Mouse (Mus musculus): Measurements from ENCODE around the gene 9130213A22Rik. TPM values are rescaled to one million over a fixed set of nuclear protein-coding genes. Genes with fewer than 3 reads are reported as not detected.

Gene 9130213A22Rik
- polyA plus RNA-seq, 1 experiment from 2014 or later: 0.41 TPM

DNA sequence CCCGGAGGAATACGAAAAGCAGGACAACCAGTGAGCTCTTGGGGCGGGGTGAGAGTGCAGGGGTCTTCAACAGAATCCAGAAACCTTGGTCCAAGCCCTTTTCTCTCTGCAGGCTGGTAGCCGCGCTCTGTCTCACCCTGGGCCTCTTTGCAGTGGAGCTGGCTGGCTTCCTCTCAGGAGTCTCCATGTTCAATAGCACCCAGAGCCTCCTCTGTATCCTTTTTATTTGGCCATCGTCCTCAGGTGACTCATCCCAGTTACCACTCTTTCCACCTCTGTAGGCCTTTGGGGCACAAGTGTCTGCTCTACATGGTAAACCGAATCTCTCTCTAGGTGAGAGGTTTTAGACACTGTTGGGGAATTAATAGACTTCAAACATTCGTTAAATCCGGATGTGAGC is 51.1 kb downstream of the 9130213A22Rik start:
- H3K36me3 ChIP-seq: no peaks in the 10 kb centered on the region
- 28% methylated on average over 9 of the region's 9 CpGs for WGBS
- peaks cover 51% of the 10 kb centered on the region for H3K4me1 ChIP-seq
- H3K9ac ChIP-seq: peak overlapping the region; percentile 92
- H3K4me3 ChIP-seq: peak overlapping the region; percentile 69
- no peaks in the 10 kb centered on the region for H3K9me3 ChIP-seq
- no peaks in the 10 kb centered on the region for H3K27me3 ChIP-seq (replicated peaks)
- H3K4me2 ChIP-seq: peak overlapping the region; percentile 81
- peak overlapping the region; percentile 92 for H3K27ac ChIP-seq (replicated peaks)
- no peak for ATAC-seq (ENCODE audit: extremely low read depth, insufficient number of reproducible peaks, low FRiP score, low TSS enrichment)

DNA sequence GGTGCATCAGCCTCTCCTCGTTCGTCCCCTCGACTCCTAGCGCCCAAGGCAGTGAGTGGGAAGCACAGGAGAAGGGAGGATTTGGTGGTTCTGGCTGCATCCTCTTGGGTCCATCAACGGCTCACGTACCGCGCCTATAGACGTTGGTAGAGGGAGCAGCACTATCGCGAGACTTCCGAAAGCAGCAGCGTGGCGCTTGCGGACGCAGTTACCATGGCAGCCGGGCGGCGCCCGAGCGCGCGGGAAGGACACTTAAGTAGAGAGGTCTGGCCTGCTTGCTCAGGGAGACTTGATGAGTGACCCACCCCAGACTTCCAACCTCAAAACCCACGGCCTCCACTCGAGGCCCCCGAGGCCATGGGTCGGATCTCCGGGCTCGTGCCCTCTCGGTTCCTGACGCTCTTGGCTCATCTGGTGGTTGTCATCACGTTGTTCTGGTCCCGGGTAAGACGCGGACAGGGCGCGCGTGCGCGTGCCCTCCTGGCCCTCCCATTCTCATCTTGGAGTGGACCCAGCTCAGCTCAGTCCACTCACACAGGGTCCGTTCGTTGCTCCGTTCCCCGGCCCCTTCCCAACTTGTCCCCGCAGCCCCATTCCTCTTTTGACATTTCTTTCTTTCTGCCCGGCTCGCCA is 51.7 kb downstream of the 9130213A22Rik start, which contains the start of gene Tmem107:
Tmem107 (plus strand) TSS at position 217 of the 633 bp plus-strand sequence.
- peak; percentile 80 for ATAC-seq (ENCODE audit: extremely low read depth, insufficient number of reproducible peaks, low FRiP score, low TSS enrichment)
- no peaks in the 10 kb centered on the region for H3K36me3 ChIP-seq
- H3K9ac ChIP-seq: peak within 1 kb of the TSS; percentile 92
- under 1% methylated on average over 47 of the region's 47 CpGs for WGBS
- H3K27me3 ChIP-seq (replicated peaks): no peaks in the 10 kb centered on the region
- peak within 1 kb of the TSS; percentile 69 for H3K4me3 ChIP-seq
- no peaks in the 10 kb centered on the region for H3K9me3 ChIP-seq
- H3K4me1 ChIP-seq: peaks cover 56% of the 10 kb centered on the region
- peak within 1 kb of the TSS; percentile 92 for H3K27ac ChIP-seq (replicated peaks)
- peak within 1 kb of the TSS; percentile 81 for H3K4me2 ChIP-seq

DNA sequence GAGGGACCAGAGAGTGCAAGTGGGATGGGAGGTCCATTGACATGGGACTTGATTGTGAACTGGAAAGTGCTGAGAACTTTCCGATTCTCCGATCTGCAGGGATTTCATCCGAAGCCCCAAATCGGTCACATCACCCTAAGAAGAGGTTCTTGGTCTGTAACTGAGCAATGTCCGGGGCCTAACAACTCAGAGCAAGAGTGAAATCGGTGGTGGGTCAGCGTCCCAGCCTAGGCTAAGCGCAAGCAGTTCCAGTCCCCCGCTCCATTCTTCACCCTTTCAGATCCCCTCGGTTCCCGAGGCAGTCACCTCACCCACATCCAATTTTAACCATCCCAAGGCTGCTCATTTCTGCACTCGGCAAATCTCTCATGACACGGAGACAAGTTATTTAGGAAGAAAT is 52.3 kb downstream of the 9130213A22Rik start:
- H3K4me2 ChIP-seq: peak overlapping the region; percentile 81
- no peak for ATAC-seq (ENCODE audit: extremely low read depth, insufficient number of reproducible peaks, low FRiP score, low TSS enrichment)

More for the DNA sequence above, 52.3 kb downstream of the 9130213A22Rik start:
- Histone ChIP-seq H3K27ac (replicated peaks) (peak overlapping the region; percentile 92), H3K4me1 (peaks cover 56% of the 10 kb centered on the region), H3K9me3 (no peaks in the 10 kb centered on the region), H3K4me3 (peak overlapping the region; percentile 69), H3K27me3 (replicated peaks) (no peaks in the 10 kb centered on the region), H3K9ac (peak overlapping the region; percentile 92), H3K36me3 (no peaks in the 10 kb centered on the region)
- WGBS: 2% methylated on average over 13 of the region's 13 CpGs

Other genes with a start within 250 kb of the 9130213A22Rik start
- 0.14 and 0.15 TPM in 2 replicates for gene Rnf222, start 234.0 kb downstream of the 9130213A22Rik start, polyA plus RNA-seq (2015; fragmentation: Nextera tagmentation; extraction: Ambion mirVana)
- gene Rpl26, start 221.0 kb downstream of the 9130213A22Rik start, polyA plus RNA-seq (2015; fragmentation: Nextera tagmentation; extraction: Ambion mirVana): 640 and 686 TPM in 2 replicates
- not detected in 2 replicates for gene Odf4, start 195.5 kb downstream of the 9130213A22Rik start, polyA plus RNA-seq (2015; fragmentation: Nextera tagmentation; extraction: Ambion mirVana)
- gene Arhgef15, start 165.1 kb downstream of the 9130213A22Rik start, polyA plus RNA-seq (2015; fragmentation: Nextera tagmentation; extraction: Ambion mirVana): 11.2 and 11.5 TPM in 2 replicates
- 1.4 and 2.1 TPM in 2 replicates for gene Slc25a35, start 154.5 kb downstream of the 9130213A22Rik start, polyA plus RNA-seq (2015; fragmentation: Nextera tagmentation; extraction: Ambion mirVana)
- 67.9 and 75.5 TPM in 2 replicates for gene Rangrf, start 147.4 kb downstream of the 9130213A22Rik start, polyA plus RNA-seq (2015; fragmentation: Nextera tagmentation; extraction: Ambion mirVana)
- 19.9 and 20.3 TPM in 2 replicates for gene Pfas, start 114.1 kb downstream of the 9130213A22Rik start, polyA plus RNA-seq (2015; fragmentation: Nextera tagmentation; extraction: Ambion mirVana)
- 45.0 and 49.8 TPM in 2 replicates for gene Ctc1, start 106.7 kb downstream of the 9130213A22Rik start, polyA plus RNA-seq (2015; fragmentation: Nextera tagmentation; extraction: Ambion mirVana)
- 78.4 and 83.0 TPM in 2 replicates for gene Aurkb, start 76.9 kb downstream of the 9130213A22Rik start, polyA plus RNA-seq (2015; fragmentation: Nextera tagmentation; extraction: Ambion mirVana)
- gene Borcs6, start 62.9 kb downstream of the 9130213A22Rik start, polyA plus RNA-seq (2015; fragmentation: Nextera tagmentation; extraction: Ambion mirVana): 9.7 and 10.3 TPM in 2 replicates
- 28.4 and 31.3 TPM in 2 replicates for gene Tmem107, start 51.8 kb downstream of the 9130213A22Rik start, polyA plus RNA-seq (2015; fragmentation: Nextera tagmentation; extraction: Ambion mirVana)
- 79.5 and 82.1 TPM in 2 replicates for gene Vamp2, start 34.1 kb downstream of the 9130213A22Rik start, polyA plus RNA-seq (2015; fragmentation: Nextera tagmentation; extraction: Ambion mirVana)
- 8.6 and 9.0 TPM in 2 replicates for gene Per1, start 27.4 kb downstream of the 9130213A22Rik start, polyA plus RNA-seq (2015; fragmentation: Nextera tagmentation; extraction: Ambion mirVana)
- 0.47 and 0.67 TPM in 2 replicates for gene Hes7, start 2.2 kb downstream of the 9130213A22Rik start, polyA plus RNA-seq (2015; fragmentation: Nextera tagmentation; extraction: Ambion mirVana)
- gene Aloxe3, start 3.3 kb upstream of the 9130213A22Rik start, polyA plus RNA-seq (2015; fragmentation: Nextera tagmentation; extraction: Ambion mirVana): 0.13 and 0.14 TPM in 2 replicates
- gene Alox12b, start 34.4 kb upstream of the 9130213A22Rik start, polyA plus RNA-seq (2015; fragmentation: Nextera tagmentation; extraction: Ambion mirVana): not detected in 2 replicates
- 1.1 and 1.5 TPM in 2 replicates for gene Alox8, start 75.3 kb upstream of the 9130213A22Rik start, polyA plus RNA-seq (2015; fragmentation: Nextera tagmentation; extraction: Ambion mirVana)
- gene Gucy2e, start 114.4 kb upstream of the 9130213A22Rik start, polyA plus RNA-seq (2015; fragmentation: Nextera tagmentation; extraction: Ambion mirVana): 0.06 and 0.12 TPM in 2 replicates
- gene Cntrob, start 201.2 kb upstream of the 9130213A22Rik start, polyA plus RNA-seq (2015; fragmentation: Nextera tagmentation; extraction: Ambion mirVana): 13.7 and 15.3 TPM in 2 replicates
- 173 and 201 TPM in 2 replicates for gene Trappc1, start 201.4 kb upstream of the 9130213A22Rik start, polyA plus RNA-seq (2015; fragmentation: Nextera tagmentation; extraction: Ambion mirVana)
- gene Kcnab3, start 203.7 kb upstream of the 9130213A22Rik start, polyA plus RNA-seq (2015; fragmentation: Nextera tagmentation; extraction: Ambion mirVana): 0.48 and 0.85 TPM in 2 replicates
- gene Rnf227, start 217.9 kb upstream of the 9130213A22Rik start, polyA plus RNA-seq (2015; fragmentation: Nextera tagmentation; extraction: Ambion mirVana): 6.2 and 8.3 TPM in 2 replicates
- gene Chd3, start 246.8 kb upstream of the 9130213A22Rik start, polyA plus RNA-seq (2015; fragmentation: Nextera tagmentation; extraction: Ambion mirVana): 18.0 and 18.8 TPM in 2 replicates